Mouse (Mus musculus): ENCODE measurements around the gene Col7a1. TPM values are rescaled to one million over a fixed set of nuclear protein-coding genes. Genes with fewer than 3 reads are reported as not detected.

Col7a1 gene
- polyA plus RNA-seq, 1 experiment: 1.1 TPM

DNA sequence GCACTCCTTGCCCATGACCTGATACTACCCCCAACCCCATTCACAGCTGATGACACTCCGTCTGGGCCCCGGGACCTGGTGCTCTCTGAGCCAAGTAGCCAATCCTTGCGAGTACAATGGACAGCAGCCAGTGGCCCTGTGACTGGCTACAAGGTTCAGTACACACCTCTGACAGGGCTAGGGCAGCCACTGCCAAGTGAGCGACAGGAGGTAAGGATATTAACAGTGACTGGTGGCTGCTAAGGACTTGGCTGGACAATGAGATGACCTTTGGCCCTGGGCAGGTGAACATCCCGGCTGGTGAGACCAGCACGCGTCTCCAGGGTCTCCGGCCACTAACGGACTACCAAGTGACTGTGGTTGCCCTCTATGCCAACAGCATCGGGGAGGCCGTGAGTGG is 2.5 kb downstream of the Col7a1 start:
- Histone ChIP-seq H3K27ac (replicated peaks; ENCODE audit: low read depth, low read length) (no peak overlapping the region), H3K4me3 (ENCODE audit: insufficient read depth, low read depth, low read length) (no peak overlapping the region), H3K4me1 (ENCODE audit: control insufficient read depth, insufficient read depth, insufficient read length, low read length) (no peaks in the 10 kb centered on the region; the same call in 1 of the 2 replicates)

DNA sequence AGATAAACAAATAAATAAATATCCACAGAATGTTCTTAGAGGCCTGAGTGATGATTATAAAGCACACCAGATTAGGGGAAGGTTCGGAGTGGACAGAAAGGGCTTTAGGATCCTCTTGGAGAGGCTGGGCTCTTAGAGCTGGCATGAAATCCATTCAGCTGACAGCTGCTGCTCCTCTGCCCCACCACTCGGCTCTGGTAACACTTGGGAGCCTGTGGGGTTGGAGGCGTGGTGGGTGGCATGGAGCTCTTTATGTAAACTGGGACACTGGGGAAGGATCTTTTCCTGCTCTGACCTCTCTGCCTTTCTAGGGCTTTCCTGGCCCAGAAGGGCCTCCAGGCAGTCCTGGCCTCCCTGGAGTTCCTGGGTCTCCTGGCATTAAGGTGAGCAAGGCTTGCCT is 10.2 kb downstream of the Col7a1 start:
- Histone ChIP-seq H3K27ac (replicated peaks; ENCODE audit: low read depth, low read length) (no peak overlapping the region), H3K4me1 (ENCODE audit: control insufficient read depth, insufficient read depth, insufficient read length, low read length) (no peaks in the 10 kb centered on the region), H3K4me3 (ENCODE audit: insufficient read depth, low read depth, low read length) (no peak overlapping the region)

DNA sequence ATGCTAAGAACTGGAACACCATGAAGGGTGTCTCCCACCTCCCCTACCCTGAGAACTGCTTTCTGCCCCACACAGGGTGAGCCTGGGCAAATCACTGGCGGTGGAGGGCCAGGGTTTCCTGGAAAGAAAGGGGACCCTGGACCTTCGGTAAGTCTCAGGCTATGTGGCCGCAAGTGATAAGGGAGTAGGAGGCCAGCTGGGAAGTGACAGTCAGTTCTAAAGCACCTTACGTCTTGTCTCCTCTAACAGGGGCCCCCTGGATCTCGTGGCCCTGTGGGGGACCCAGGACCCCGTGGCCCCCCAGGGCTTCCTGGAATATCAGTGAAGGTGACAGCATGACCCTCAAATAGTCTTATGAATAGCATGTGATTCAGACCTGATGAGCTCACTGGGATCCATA is 11.0 kb downstream of the Col7a1 start:
- Histone ChIP-seq H3K4me3 (ENCODE audit: insufficient read depth, low read depth, low read length) (no peak overlapping the region), H3K27ac (replicated peaks; ENCODE audit: low read depth, low read length) (no peak overlapping the region), H3K4me1 (ENCODE audit: control insufficient read depth, insufficient read depth, insufficient read length, low read length) (no peaks in the 10 kb centered on the region)

DNA sequence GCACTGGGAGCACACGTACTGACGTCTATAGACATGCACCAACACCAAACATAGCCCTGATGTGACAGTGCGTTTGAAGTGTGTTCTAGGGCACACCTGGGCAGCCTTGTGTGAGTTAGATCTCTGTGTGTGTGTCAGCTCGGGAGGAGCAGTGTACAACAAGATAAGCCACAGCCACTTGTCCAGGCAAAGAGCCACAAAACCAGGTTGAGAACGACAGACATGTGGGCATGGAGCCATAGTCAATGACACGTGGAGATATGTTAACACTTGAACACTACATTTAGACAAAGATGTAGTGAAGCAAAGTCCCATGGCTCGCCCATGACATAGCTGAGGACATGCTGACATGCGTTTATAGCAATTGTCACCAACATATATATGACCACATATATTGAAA is 17.2 kb downstream of the Col7a1 start:
- Histone ChIP-seq H3K4me1 (ENCODE audit: control insufficient read depth, insufficient read depth, insufficient read length, low read length) (no peaks in the 10 kb centered on the region), H3K27ac (replicated peaks; ENCODE audit: low read depth, low read length) (no peak overlapping the region), H3K4me3 (ENCODE audit: insufficient read depth, low read depth, low read length) (no peak overlapping the region)

DNA sequence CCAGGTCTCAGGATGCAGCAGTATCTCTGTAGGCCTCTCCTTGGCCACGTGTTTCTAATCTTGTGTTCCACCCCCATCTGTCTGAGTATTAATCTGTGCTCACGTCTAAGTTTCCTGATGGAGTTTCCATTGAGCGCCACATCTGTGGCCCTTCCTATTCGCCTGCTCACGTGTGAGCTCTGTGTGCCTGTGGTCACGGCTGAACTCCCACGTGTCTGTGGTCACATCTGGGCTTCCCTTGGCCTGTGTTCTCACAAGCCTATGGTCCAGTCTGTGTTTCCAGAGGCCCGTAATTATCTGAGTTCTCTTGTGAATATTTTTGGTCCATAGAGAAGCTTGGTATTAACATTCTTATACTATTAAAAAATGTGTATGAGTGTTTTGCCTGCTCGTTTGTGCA is 23.1 kb downstream of the Col7a1 start:
- H3K27ac ChIP-seq (replicated peaks; ENCODE audit: low read depth, low read length): no peak overlapping the region
- no peak overlapping the region for H3K4me3 ChIP-seq (ENCODE audit: insufficient read depth, low read depth, low read length)

DNA sequence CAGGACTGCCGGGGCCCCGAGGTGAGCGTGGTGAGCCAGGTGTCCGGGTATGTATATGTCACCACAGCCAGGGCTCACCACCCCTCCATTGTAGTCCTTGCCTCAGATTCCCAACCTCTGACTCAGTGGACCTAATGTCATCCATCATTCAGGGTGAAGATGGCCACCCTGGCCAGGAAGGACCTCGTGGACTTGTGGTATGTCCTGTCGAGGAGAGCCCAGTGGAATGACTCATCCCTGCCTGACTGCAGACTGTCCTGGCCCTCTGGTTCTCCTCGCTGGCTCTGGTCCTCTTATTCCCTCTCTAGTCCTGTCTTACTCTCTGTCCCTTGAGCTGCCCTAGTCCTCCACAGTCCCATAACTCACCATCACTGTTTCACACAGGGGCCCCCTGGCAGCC is 24.6 kb downstream of the Col7a1 start:
- Histone ChIP-seq H3K4me3 (ENCODE audit: insufficient read depth, low read depth, low read length) (no peak overlapping the region), H3K4me1 (ENCODE audit: control insufficient read depth, insufficient read depth, insufficient read length, low read length) (no peaks in the 10 kb centered on the region), H3K27ac (replicated peaks; ENCODE audit: low read depth, low read length) (no peak overlapping the region)

More for the DNA sequence above, 23.1 kb downstream of the Col7a1 start:
- H3K4me1 ChIP-seq (ENCODE audit: control insufficient read depth, insufficient read depth, insufficient read length, low read length): no peaks in the 10 kb centered on the region

DNA sequence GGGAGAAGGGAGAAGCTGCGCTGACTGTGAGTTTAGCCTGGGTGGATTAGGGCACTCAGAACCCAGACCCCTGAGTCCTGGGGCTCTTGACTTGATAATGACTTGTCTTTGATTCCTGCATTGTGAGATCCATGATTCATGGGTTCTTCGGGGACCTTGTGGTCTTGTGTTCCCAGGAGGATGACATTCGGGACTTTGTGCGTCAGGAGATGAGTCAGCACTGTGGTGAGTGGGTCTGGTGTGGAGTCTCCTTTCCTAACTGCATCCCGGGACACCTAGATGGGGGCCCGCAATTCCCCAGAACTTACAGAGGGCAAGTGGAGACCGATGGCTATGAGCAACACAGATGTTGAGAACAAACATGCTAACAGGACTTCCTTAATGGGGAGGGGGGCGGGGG is 29.1 kb downstream of the Col7a1 start:
- Histone ChIP-seq H3K4me3 (ENCODE audit: insufficient read depth, low read depth, low read length) (no peak overlapping the region), H3K27ac (replicated peaks; ENCODE audit: low read depth, low read length) (no peak overlapping the region), H3K4me1 (ENCODE audit: control insufficient read depth, insufficient read depth, insufficient read length, low read length) (no peaks in the 10 kb centered on the region)

DNA sequence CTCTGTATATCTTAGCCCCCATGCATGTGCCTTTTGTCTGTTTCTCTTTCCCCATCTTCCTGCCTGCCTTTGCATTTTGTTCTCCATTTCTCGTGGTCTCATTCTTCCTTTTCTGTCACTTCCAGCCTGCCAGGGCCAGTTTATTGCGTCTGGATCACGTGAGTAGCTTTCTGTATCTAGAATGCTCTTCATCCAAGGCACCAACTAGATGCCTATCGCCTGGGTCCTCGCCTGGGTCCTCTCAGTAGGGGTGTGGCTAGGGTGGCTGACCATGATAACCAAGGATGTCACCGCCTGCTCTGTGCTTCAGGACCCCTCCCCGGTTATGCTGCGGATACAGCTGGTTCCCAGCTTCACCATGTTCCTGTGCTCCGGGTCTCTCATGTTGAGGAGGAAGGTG is 29.8 kb downstream of the Col7a1 start:
- Histone ChIP-seq H3K4me1 (ENCODE audit: control insufficient read depth, insufficient read depth, insufficient read length, low read length) (no peaks in the 10 kb centered on the region), H3K27ac (replicated peaks; ENCODE audit: low read depth, low read length) (no peak overlapping the region), H3K4me3 (ENCODE audit: insufficient read depth, low read depth, low read length) (no peak overlapping the region)

DNA sequence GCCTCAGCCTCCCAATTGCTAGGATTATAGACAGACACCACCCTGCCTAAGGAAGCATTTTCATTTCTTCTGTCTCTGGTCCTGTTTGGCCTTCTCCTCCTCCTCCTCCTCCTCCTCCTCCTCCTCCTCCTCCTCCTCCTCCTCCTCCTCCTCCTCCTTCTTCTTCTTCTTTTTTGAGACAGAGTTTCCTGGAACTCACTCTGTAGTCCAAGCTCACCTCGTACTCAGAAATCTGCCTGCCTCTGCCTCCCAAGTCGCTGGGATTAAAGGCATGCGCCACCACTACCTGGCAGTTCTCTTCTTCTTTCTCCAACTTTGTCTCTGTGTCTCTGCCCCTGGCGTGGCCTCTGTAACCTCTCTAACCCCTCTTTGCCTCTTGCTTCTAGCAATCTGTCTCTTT is 32.3 kb downstream of the Col7a1 start, which contains the start of gene Ucn2:
TSS of gene Ucn2 (plus strand) at position 301 of the 400 bp plus-strand sequence.
- Histone ChIP-seq H3K4me3 (ENCODE audit: insufficient read depth, low read depth, low read length) (no peak within 1 kb of the TSS), H3K4me1 (ENCODE audit: control insufficient read depth, insufficient read depth, insufficient read length, low read length) (peaks cover 4% of the 10 kb centered on the region), H3K27ac (replicated peaks; ENCODE audit: low read depth, low read length) (no peak within 1 kb of the TSS)

DNA sequence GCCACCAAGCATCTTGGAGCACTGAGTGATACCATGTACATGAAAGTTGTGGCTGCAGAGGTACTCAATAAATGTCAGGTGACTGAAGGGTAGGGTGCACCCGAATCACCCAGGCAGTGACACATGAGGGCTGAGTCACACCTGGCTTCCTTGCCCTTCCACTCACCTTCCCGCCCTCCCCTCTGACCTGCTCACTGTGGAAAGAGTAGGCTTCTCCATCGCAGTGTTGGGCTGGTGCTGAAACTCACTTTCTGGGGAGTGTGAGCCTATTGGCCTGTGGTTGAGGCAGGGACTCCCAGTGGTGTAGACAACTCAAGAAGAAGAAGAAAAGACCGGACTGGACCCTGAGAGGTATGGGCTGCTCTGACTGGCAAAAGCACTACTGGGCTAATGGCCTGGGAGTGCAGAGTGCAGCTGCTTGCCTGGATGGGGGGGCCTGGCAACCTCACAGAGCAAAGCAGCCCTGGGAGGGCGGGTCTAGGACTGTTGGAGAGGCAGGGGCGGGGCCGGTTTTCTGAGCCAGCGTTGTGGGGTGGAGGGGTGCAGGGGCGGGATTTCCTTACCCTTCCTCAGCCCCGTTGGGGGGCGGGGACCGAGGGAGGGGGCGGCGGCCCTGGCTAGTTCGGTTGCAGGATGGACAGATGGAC is 34.4 kb downstream of the Col7a1 start:
- H3K27ac ChIP-seq (replicated peaks; ENCODE audit: low read depth, low read length): no peak overlapping the region
- H3K4me3 ChIP-seq (ENCODE audit: insufficient read depth, low read depth, low read length): no peak overlapping the region
- H3K4me1 ChIP-seq (ENCODE audit: control insufficient read depth, insufficient read depth, insufficient read length, low read length): peaks cover 4% of the 10 kb centered on the region

DNA sequence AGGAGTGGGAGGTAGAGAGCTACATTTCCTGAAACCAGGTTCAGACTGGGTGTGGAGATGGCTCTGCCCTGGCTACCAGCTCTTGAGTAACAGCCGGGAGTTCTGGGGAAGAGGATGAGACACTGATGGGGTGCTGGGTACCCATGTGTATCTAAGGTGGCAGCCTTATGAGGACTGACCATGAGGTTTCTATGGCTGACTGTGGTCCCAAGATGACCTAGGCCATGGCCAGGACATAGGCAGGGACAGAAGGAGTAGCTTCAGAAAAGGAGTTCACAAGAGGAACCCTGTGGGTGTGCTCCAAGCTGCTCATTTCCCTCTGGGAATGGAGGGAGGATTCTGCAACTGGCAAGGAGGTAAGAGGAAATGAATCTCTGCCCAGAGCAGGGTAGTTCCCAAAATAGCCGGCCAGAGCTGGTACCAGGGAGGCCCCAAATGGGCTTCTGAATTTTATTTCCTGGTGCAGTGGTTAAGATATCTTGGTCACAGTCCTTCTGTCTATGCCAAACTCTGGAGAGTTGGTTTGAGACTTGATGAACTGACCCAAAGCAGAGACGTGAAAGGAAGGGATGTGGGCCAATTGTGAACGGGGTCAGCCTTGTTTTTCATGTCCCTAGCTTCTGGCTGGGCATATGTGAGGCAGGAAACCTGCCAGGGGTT is 36.5 kb downstream of the Col7a1 start:
- Histone ChIP-seq H3K4me3 (ENCODE audit: insufficient read depth, low read depth, low read length) (no peak overlapping the region), H3K4me1 (ENCODE audit: control insufficient read depth, insufficient read depth, insufficient read length, low read length) (peaks cover 4% of the 10 kb centered on the region), H3K27ac (replicated peaks; ENCODE audit: low read depth, low read length) (peak overlapping the region; percentile 56)

DNA sequence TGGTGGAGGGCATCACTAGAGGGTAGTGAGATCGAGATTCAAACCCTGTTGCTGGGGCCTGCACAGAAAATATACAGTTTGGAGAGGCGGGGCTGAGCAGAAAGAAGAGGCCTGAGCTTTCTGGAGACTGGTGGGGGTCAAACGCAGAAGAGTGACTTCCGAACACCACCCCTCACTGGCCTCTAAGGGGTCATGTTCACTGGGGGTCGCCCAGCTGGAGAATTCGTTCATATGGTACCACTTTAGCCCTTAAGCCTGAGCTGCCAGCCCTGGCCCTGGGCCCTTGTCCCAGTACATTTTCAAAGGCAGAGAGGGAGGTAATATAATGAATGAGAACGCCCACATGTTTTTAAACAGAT is 37.1 kb downstream of the Col7a1 start:
- Histone ChIP-seq H3K4me3 (ENCODE audit: insufficient read depth, low read depth, low read length) (no peak overlapping the region), H3K4me1 (ENCODE audit: control insufficient read depth, insufficient read depth, insufficient read length, low read length) (peaks cover 4% of the 10 kb centered on the region), H3K27ac (replicated peaks; ENCODE audit: low read depth, low read length) (peak overlapping the region; percentile 56)

DNA sequence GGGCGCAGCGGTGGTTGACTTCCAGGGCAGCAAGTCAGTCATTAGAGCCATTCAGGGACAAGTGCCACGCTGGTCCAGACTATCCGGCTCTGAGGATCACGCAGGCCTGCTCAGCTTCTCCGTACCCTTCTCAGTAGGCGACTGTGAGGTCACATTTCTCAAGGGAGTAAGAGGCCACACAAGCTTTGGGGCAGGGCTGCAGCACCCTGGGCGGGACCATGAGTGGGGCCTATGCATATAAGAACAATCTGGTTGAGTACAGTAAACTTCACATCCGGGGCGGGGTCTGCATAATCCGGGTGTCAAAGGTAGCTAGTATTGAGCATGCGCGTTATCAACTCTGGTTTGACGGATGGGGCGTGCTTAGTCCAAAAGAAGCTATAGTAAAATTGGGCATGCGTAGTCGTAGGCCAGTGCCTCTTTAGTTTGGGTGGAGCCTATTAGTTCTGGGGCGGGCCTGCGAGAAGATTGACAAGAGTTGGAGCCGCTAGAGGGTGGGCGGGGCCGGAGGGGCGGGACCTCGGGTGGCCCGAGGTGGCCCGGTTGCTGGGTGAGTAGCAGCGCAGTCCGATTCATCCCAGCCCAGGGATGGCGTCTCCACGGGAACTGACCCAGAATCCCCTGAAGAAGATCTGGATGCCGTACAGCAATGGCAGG is 38.2 kb downstream of the Col7a1 start, which contains the start of gene Pfkfb4:
TSS of gene Pfkfb4 (plus strand) at position 351 of the 657 bp plus-strand sequence.
- H3K4me3 ChIP-seq (ENCODE audit: insufficient read depth, low read depth, low read length): peak within 1 kb of the TSS; percentile 62
- H3K4me1 ChIP-seq (ENCODE audit: control insufficient read depth, insufficient read depth, insufficient read length, low read length): peaks cover 4% of the 10 kb centered on the region
- H3K27ac ChIP-seq (replicated peaks; ENCODE audit: low read depth, low read length): peak within 1 kb of the TSS; percentile 89

DNA sequence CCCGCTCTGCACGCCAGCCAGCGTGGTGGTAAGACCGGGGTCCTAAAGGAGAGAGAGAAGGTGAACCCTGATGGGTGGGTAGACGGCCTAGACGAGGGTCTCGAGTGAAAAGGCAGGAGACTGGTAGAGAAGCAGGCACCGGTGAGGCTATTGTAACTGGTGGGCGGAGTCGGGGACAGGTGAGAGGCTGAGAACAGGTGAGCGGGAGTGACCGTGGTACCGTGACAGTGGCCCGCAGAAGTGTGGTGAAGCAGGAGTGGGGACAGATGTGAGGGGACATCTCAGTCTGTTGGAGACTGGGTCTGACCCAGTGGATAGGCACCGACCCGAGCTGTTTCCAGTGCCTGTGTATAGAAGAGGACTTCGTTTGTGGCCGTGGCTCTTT is 38.7 kb downstream of the Col7a1 start:
- H3K4me3 ChIP-seq (ENCODE audit: insufficient read depth, low read depth, low read length): peak overlapping the region; percentile 62
- H3K4me1 ChIP-seq (ENCODE audit: control insufficient read depth, insufficient read depth, insufficient read length, low read length): peaks cover 4% of the 10 kb centered on the region
- no peak overlapping the region for H3K27ac ChIP-seq (replicated peaks; ENCODE audit: low read depth, low read length)

DNA sequence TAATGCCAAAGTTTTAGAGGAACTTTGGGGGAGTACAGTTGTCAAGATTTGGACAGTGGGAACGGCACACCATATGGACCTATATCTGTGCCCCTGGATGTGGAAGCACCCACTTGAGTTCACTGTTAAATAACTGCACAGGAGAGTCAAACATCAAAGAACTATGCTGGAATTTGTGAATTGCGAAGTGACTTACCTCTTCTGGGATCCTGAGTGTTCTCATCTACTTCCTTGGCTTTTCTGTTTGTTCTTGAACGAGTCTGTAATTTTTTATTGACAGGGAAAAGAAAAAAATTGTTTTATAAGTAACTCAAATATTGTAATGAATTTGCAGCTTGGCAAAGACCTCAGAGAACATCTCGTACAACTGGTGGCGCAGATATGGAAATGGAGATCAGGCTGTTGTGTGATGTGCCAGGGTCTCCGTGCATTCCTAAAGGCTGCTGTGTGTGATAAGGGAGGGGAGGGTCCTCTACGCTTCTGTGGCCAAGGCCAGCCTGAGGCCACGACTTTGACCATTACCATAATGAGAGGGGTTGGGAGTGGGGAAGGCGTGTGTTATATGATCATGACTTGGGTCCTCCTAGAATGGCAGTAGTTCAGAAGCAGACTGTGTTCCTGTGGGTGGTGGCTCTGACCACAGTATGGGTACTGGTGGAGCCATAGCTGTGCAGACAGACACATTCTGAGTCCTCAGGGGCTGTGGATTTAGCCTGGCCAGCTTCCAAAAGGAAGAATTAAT is 39.4 kb downstream of the Col7a1 start:
- H3K4me3 ChIP-seq (ENCODE audit: insufficient read depth, low read depth, low read length): peak overlapping the region; percentile 62; the same call in 1 of the 2 replicates
- H3K4me1 ChIP-seq (ENCODE audit: control insufficient read depth, insufficient read depth, insufficient read length, low read length): peaks cover 4% of the 10 kb centered on the region
- no peak overlapping the region for H3K27ac ChIP-seq (replicated peaks; ENCODE audit: low read depth, low read length)

Data from brown adipose tissue, adult 24 weeks (tissue).